Mouse (Mus musculus): ENCODE results near the gene Actrt3. TPM values are rescaled to one million over a fixed set of nuclear protein-coding genes. Genes with fewer than 3 reads are reported as not detected.

Actrt3 gene
- not detected in 2 replicates for polyA plus RNA-seq (2012; ENCODE audit: insufficient read depth, insufficient read length, missing spikeins)

DNA sequence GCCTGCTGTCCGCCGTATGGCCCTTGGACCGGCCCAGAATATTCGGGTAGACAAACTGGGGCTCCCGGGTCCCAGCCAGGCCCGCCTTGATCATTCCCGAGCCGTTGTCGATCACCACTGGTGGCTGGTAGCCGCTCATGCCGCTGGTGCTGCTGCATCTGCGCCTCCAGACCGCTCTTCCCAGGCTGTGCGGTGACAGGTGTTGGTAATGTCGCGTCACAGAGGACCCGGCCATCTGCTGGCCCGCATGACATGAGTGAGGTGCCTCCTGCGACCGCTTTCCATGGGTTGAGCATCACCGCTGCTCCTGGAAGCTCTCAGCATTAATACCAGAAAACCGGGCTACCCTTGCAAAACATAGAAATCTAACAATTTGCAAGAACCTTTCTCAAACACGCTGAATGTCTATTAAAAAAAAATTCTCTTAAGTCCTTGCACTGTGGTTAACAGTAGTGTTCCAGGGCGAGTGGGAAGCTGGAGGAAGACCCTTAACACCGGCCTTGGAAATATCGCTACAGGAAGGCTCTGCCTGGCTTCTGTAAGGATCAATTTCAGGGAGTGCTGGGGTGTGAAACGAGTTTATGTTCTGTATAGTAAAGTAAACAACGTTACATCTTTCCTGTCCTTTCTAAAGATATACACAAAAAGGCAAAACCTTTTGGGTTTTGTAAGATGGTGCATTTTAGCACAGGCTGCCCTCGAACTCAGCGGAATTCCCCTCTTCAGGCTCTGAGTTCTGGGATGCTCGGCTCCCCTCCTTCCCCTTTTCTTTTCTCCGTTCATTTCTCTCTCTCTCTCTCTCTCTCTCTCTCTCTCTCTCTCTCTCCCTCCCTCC is at the start of gene Actrt3:
Actrt3 (minus strand) TSS at position 229 of the 835 bp plus-strand sequence.
- Histone ChIP-seq H3K27ac (replicated peaks; ENCODE audit: low read depth, low read length) (no peak within 1 kb of the TSS), H3K4me3 (ENCODE audit: insufficient read depth, low read depth, low read length) (peak within 1 kb of the TSS; percentile 63), H3K4me1 (ENCODE audit: control insufficient read depth, insufficient read depth, insufficient read length, low read length) (no peaks in the 10 kb centered on the region)

DNA sequence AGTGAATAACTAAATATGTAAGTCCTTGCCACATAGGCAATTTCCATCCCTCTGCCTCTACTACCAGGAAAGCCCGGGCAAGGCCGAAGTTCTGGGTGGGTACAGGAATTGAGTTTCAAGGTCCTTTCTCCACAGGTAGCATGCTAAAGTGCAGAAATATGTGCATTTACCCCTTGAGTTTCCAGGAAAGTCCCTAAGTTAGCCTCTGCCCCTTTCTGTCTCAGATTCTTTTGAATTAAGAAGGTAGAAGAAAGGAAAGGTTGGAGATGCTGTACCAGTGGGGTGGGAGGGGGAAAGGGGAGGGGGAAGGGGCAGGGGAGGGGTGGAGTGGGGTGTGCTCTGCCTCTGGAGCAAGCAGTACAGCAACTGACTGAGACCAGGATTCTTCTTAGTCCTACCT is 48.7 kb upstream of the Actrt3 start:
- 0 out of 2 replicates have a peak, but pooled peaks cover 6% of the 10 kb centered on the region for H3K4me1 ChIP-seq (ENCODE audit: control insufficient read depth, insufficient read depth, insufficient read length, low read length)
- no peak overlapping the region for H3K27ac ChIP-seq (replicated peaks; ENCODE audit: low read depth, low read length)
- H3K4me3 ChIP-seq (ENCODE audit: insufficient read depth, low read depth, low read length), result no peak overlapping the region

DNA sequence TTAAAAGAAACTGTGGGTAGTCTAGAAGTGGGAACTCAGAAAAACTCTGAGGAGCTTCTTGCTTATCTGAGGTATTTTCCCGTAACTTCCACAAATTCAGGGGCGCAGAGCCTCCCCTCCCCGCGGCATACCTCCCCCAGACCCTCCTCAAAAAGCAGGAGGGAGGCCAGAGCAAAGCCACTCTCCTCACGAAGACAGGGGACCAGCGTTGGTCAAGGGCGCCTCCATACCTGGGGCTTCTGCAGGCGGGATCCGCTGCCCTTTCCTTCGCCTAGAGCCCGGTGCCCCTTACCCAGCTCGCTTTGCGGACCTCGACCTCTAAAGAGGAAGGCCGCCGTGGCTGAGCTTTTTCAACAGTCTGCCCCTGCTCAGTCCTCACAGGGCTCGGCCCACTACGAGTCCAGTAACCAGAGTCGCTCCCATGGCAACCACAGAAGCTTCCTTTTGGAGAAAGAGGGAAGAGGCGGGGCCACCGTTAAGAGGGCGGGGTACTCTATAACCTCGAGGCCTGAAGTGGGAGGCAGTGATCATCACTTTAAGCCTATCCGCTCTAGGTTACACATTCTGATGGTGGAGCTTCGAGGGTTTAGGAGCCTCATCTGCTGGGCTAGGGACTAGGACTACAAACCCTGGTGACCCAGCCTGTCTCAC is 47.8 kb upstream of the Actrt3 start, which contains the start of gene Lrrc34:
Lrrc34 (minus strand) TSS at position 430 of the 651 bp plus-strand sequence.
- Histone ChIP-seq H3K4me1 (ENCODE audit: control insufficient read depth, insufficient read depth, insufficient read length, low read length) (0 out of 2 replicates have a peak, but pooled peaks cover 6% of the 10 kb centered on the region), H3K27ac (replicated peaks; ENCODE audit: low read depth, low read length) (no peak within 1 kb of the TSS), H3K4me3 (ENCODE audit: insufficient read depth, low read depth, low read length) (no peak within 1 kb of the TSS)

DNA sequence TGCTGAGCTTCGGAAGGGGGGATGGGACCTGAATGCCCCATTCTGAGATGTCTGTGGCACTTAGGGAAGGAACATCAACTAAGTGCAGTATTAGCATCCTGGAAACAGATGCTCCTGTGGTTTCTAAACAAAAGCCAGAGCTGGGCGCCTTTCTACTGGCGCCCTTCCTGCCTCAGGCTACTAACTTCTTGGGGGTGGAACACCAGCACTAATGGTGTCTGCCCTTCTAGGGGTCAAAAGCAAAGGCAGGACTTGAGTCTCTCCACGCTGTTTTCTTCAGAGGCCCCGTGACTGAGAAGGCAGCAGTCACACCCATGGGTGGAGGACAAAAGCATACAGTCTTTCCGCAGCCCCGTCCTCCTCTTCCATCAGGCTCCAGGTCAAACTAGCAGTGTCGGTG is 47.0 kb upstream of the Actrt3 start:
- H3K4me3 ChIP-seq (ENCODE audit: insufficient read depth, low read depth, low read length), result no peak overlapping the region
- no peak overlapping the region for H3K27ac ChIP-seq (replicated peaks; ENCODE audit: low read depth, low read length)
- H3K4me1 ChIP-seq (ENCODE audit: control insufficient read depth, insufficient read depth, insufficient read length, low read length), result 0 out of 2 replicates have a peak, but pooled peaks cover 6% of the 10 kb centered on the region

DNA sequence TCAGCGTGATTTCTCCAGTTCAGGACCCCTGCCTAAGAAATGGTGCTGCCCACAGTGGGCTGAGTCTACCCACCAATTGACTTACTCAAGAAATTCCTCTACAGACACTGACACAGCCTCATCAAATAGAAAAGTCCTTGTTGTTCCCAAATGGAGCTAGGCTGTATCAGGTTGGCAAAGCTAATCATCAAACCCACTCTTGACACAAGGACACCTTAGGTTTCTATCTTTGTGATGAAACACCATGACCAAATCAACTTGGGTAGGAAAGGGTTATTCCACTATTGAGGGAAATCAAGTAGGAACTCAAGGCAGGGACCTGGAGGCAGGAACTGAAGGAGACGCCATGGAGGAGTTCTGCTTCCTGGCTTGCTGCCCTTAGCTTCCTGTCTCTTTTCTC is 44.5 kb upstream of the Actrt3 start, which contains the start of gene Lrriq4:
Lrriq4 (plus strand) TSS at position 301 of the 400 bp plus-strand sequence.
- no peak within 1 kb of the TSS for H3K27ac ChIP-seq (replicated peaks; ENCODE audit: low read depth, low read length)
- H3K4me3 ChIP-seq (ENCODE audit: insufficient read depth, low read depth, low read length), result no peak within 1 kb of the TSS
- H3K4me1 ChIP-seq (ENCODE audit: control insufficient read depth, insufficient read depth, insufficient read length, low read length), result no peaks in the 10 kb centered on the region

DNA sequence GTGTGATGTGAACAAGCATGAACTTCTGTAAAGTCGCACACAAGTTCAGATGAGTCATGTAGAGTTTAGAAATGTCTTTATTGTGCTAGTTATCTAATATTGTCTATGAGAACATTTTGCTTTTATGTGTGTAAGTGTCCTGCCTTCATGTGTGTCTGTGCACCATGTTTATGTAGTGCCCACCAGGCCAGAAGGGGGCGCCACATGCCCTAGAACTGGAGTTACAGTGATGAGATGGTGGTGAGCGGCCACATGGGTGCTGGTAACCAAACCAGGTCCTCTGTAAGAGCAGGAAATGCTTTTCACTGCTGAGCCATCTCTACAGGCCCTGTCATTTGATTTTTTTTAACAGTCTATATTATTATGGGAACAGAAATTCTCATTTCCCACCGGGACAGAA is 35.9 kb upstream of the Actrt3 start:
- Histone ChIP-seq H3K4me1 (ENCODE audit: control insufficient read depth, insufficient read depth, insufficient read length, low read length) (no peaks in the 10 kb centered on the region), H3K27ac (replicated peaks; ENCODE audit: low read depth, low read length) (no peak overlapping the region), H3K4me3 (ENCODE audit: insufficient read depth, low read depth, low read length) (no peak overlapping the region)

DNA sequence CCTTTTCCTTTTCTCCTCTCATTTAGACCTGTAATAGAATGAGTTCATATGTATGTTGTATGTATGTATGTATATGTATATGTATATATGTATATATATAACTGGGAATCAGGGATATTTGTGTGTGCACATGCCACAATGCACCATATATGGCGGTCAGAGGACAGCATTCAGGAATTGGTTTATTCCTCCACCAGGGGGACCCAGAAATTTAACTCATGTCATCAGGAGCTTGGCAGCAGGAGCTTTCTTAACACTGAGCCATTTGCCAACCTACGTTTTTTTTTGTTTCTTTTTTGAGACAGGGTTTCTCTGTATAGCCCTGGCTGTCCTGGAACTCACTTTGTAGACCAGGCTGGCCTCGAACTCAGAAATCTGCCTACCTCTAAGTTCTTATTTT is 33.9 kb upstream of the Actrt3 start:
- H3K27ac ChIP-seq (replicated peaks; ENCODE audit: low read depth, low read length), result no peak overlapping the region
- no peaks in the 10 kb centered on the region for H3K4me1 ChIP-seq (ENCODE audit: control insufficient read depth, insufficient read depth, insufficient read length, low read length)
- no peak overlapping the region for H3K4me3 ChIP-seq (ENCODE audit: insufficient read depth, low read depth, low read length)

DNA sequence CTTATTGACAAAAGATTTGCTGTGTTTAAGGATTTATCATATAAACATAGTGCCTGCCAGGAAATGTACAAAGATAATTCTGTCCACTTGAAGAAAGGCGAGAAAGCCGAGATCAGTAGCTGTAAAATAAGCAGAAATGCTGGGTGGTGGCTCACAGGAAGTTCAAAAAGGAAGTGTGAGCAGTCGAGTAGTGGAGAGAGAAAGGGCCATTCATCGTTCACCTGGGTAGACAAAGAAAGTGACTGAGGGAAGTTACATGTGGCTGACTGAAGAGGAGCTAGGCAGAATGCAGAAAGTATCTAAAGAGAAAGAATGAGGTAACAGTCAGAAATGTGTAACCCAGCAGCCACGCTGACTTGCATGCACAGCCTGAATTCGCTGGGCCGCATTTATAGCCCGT is 20.4 kb upstream of the Actrt3 start:
- H3K4me3 ChIP-seq (ENCODE audit: insufficient read depth, low read depth, low read length), result no peak overlapping the region
- H3K27ac ChIP-seq (replicated peaks; ENCODE audit: low read depth, low read length), result no peak overlapping the region
- no peaks in the 10 kb centered on the region for H3K4me1 ChIP-seq (ENCODE audit: control insufficient read depth, insufficient read depth, insufficient read length, low read length)

DNA sequence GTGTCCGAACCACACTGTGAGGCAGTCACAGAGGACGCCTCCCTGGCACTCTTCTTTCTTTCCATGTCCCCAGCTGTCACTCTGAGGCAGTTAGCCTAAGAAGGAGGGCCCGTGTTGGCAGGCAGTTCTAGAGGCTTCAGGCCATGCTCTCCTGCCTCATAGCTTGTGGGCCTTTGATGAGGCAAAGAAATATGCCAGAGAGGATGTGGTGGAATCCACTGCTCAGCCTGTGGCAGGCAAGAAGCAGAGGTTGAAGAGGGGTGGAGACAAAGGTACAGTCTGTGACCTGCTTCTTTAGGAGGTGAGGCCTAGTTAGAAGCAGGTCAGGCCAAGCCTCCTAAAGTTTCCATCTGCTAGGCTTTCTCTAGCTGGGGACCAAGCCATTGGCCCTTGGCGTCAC is 11.2 kb upstream of the Actrt3 start:
- Histone ChIP-seq H3K4me3 (ENCODE audit: insufficient read depth, low read depth, low read length) (no peak overlapping the region), H3K27ac (replicated peaks; ENCODE audit: low read depth, low read length) (no peak overlapping the region)

DNA sequence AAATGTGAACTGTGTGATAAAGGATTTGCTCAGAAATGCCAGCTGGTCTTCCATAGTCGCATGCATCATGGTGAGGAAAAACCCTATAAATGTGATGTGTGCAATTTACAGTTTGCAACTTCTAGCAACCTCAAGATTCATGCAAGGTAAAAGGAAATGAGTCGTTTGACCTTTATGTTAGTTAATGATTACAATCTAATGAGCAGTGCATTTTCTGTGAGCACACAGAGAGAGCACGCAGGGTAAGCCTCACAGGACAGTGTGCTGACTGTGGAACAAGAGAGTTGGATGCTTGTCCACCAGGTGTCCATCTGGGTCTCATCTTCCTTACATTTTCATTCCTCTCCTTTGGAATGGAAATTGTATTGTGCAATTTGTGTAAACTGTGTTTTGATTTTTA is 9.3 kb upstream of the Actrt3 start:
- no peaks in the 10 kb centered on the region for H3K4me1 ChIP-seq (ENCODE audit: control insufficient read depth, insufficient read depth, insufficient read length, low read length)

More for the DNA sequence above, 11.2 kb upstream of the Actrt3 start:
- H3K4me1 ChIP-seq (ENCODE audit: control insufficient read depth, insufficient read depth, insufficient read length, low read length), result no peaks in the 10 kb centered on the region

DNA sequence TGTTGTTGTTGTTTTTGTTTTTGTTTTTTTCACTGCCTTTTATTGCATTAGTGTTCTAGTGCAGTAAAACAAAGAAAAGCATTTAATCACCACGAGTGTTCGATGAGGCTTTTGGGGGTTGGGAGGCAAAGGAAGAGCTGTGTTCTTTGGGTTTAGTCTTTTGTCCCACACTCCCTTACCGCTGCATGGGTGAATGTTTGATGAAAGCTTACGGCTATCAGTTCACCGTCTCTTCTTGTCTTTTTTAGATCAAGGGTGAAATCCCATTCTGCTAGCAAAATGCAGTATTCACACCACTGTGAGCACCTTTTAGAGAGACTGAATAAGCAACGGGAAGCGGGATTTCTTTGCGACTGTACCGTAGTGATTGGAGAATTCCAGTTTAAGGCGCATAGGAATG is 3.5 kb upstream of the Actrt3 start:
- H3K4me1 ChIP-seq (ENCODE audit: control insufficient read depth, insufficient read depth, insufficient read length, low read length), result no peaks in the 10 kb centered on the region
- H3K27ac ChIP-seq (replicated peaks; ENCODE audit: low read depth, low read length), result no peak overlapping the region
- peak overlapping the region; percentile 81; the same call in 1 of the 2 replicates for H3K4me3 ChIP-seq (ENCODE audit: insufficient read depth, low read depth, low read length)

More for the DNA sequence above, 9.3 kb upstream of the Actrt3 start:
- H3K27ac ChIP-seq (replicated peaks; ENCODE audit: low read depth, low read length), result no peak overlapping the region
- no peak overlapping the region for H3K4me3 ChIP-seq (ENCODE audit: insufficient read depth, low read depth, low read length)

DNA sequence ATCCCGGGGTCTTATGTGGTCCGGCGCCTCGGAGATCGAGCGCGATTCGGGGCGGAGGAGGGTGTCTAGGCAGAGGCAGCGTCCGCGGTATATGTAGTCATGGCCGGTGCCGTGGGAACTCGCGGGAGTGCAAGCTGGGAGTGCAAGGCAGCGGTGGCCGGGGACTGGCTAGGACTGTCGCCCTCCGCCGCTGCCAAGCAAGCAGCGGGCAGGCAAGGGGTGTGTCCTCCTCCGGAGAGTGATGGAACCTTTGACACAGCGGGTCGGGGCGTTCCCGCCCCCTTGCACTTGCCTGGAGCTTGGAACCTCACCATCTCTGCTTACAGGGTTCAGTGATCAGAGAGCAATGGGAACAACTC is 3.0 kb upstream of the Actrt3 start:
- H3K4me3 ChIP-seq (ENCODE audit: insufficient read depth, low read depth, low read length), result peak overlapping the region; percentile 81
- H3K27ac ChIP-seq (replicated peaks; ENCODE audit: low read depth, low read length), result peak overlapping the region; percentile 95

DNA sequence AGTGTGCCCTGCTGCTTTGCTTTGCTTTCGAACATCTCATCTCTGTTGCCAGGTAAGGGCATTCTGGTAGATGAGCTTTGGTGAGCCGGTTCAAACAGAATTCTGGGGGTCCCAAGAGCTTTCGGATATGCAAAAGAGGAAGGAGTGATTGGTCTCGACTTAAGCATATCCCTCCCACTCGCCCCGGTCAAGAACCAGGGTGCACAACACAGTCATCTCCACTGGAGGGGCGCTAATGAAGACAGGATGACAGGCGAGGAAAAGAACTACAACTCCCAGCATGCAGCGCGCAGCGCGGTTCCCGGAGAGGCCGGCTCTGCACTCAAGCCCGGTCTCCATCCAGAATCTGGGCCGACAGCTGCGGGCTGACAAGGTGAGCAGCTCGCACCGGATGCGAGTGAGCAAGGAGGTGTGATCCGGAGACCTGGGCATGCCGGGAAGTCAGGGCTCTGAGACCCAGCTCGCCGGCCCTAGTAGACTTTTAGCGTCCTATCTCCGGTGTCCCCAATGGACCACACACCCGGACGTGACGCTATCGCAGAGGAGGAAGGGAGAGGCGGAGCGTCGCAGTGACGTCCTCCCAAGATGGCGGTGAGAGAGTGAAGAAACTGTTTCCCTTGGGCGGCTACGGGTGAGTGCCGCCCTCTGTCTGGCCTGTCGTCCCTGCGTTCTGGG is 2.5 kb upstream of the Actrt3 start, which contains the start of gene Mynn:
Mynn (plus strand) TSS at position 1 of the 675 bp plus-strand sequence.
- Histone ChIP-seq H3K4me1 (ENCODE audit: control insufficient read depth, insufficient read depth, insufficient read length, low read length) (no peaks in the 10 kb centered on the region), H3K4me3 (ENCODE audit: insufficient read depth, low read depth, low read length) (peak within 1 kb of the TSS; percentile 81), H3K27ac (replicated peaks; ENCODE audit: low read depth, low read length) (peak within 1 kb of the TSS; percentile 95)

More for the DNA sequence above, 3.0 kb upstream of the Actrt3 start:
- no peaks in the 10 kb centered on the region for H3K4me1 ChIP-seq (ENCODE audit: control insufficient read depth, insufficient read depth, insufficient read length, low read length)

DNA sequence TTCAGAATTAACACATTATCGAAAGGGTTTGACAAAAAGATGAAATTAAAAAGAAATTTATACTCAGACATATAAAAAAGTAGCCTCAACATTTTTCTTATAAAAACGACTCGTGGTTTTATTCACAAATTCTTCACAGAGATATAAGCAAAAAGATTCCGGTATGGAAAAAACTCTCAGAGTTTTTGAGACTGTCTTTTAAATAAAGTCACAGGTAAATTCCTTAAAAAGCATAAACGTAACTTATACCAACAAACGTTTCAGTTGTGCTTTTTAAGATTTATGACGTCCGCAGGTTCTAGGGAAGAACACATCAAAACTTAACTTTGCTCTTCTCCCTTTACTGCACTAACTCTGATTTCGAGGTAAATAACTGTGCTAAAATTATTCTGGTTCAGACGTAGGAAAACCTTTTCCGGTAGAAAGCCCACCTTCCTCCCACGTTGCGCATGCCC is 1.9 kb upstream of the Actrt3 start:
- Histone ChIP-seq H3K27ac (replicated peaks; ENCODE audit: low read depth, low read length) (peak overlapping the region; percentile 12), H3K4me1 (ENCODE audit: control insufficient read depth, insufficient read depth, insufficient read length, low read length) (no peaks in the 10 kb centered on the region), H3K4me3 (ENCODE audit: insufficient read depth, low read depth, low read length) (peak overlapping the region; percentile 81)

DNA sequence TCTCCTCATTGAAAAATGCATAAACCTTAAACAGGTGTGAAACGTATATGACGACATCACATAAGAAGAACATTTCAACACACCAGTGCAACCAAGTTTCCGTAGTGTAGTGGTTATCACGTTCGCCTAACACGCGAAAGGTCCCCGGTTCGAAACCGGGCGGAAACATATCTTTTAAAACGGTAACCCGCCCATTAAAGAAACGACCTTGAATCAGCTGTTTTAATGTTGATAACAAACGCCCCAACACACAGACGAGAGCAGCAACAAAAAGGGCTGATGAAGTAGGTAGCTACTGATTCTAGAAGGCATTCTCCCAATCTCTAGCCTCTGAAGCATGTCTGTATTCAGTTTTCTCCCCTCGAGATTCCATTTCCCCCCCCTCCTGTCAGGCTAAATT is 1.4 kb upstream of the Actrt3 start:
- H3K4me3 ChIP-seq (ENCODE audit: insufficient read depth, low read depth, low read length), result peak overlapping the region; percentile 63
- no peak overlapping the region; the same call in 1 of the 2 replicates for H3K27ac ChIP-seq (replicated peaks; ENCODE audit: low read depth, low read length)
- no peaks in the 10 kb centered on the region for H3K4me1 ChIP-seq (ENCODE audit: control insufficient read depth, insufficient read depth, insufficient read length, low read length)

Data from brown adipose tissue, adult 24 weeks (tissue).